Mouse (Mus musculus) gastrocnemius, postnatal 4 days (tissue): Measurements from ENCODE around the gene Knl1. TPM values are rescaled to one million over a fixed set of nuclear protein-coding genes. Genes with fewer than 3 reads are reported as not detected.

Experiments
- DNase-seq, 2 experiments: peaks; one replicate each; pipeline ENCODE4 v3.0.0; 2021 to 2022; ENCODE audit warnings: low spot score in 2 of 2, mixed read lengths in 2 of 2
- total RNA-seq, 2 experiments: library from RNA; stranded (reverse); gene quantifications; 2 replicates each; pipeline ENCODE4 v1.2.3; 2021

Gene Knl1
- total RNA-seq, 2 experiments from 2014 or later = 10.4 to 12.2 TPM

DNA sequence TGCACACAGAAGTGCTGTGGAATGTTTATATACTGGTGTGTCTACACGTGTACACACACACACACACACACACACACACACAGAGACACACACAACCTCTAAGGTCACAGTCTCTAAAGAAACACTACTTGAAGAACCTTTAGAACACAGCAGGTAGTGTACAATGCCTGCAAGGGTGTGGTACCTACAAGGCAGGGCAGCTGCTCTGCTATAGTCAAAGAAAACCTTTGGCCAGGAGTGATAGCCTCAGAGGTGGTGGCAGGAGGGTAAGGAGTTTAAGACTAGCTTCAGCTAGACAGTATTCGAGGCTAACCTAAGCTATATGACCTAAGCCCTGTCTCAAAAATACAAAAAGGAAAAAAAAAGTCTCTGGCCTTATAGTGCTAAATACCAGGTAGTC, 107.8 kb downstream of the Knl1 start:
- no peak for DNase-seq

Other genes starting within 250 kb of the Knl1 start
- 10 to 100 TPM; 18.5 to 23.0 TPM for gene Knstrn, start 233.1 kb upstream of the Knl1 start, total RNA-seq
- gene Ivd, start 185.2 kb upstream of the Knl1 start, total RNA-seq = 10 to 100 TPM; 71.4 to 74.5 TPM
- 10 to 100 TPM; 15.2 to 15.4 TPM for gene Bahd1, start 146.7 kb upstream of the Knl1 start, total RNA-seq
- gene Chst14, start 120.6 kb upstream of the Knl1 start, total RNA-seq = 10 to 100 TPM; 19.5 to 19.7 TPM
- gene Ccdc32, start 17.7 kb upstream of the Knl1 start, total RNA-seq = 10 to 100 TPM; 11.2 to 12.9 TPM
- 1 to 10 TPM; 5.8 to 6.3 TPM for gene Rpusd2, start 12.3 kb upstream of the Knl1 start, total RNA-seq
- gene Rad51, start 65.7 kb downstream of the Knl1 start, total RNA-seq = 10 to 100 TPM in 1 of 2 experiments, 1 to 10 TPM in 1; 8.4 to 10.4 TPM
- 10 to 100 TPM; 12.6 to 13.7 TPM for gene Rmdn3, start 109.9 kb downstream of the Knl1 start, total RNA-seq
- 1 to 10 TPM; 1.2 to 1.5 TPM for gene Gchfr, start 120.7 kb downstream of the Knl1 start, total RNA-seq
- under 1 TPM in 1 of 2 experiments, not detected in 1; 0.10 TPM for gene Gm14137, start 127.4 kb downstream of the Knl1 start, total RNA-seq
- gene Zfyve19, start 161.5 kb downstream of the Knl1 start, total RNA-seq = 10 to 100 TPM; 24.6 to 25.9 TPM
- 10 to 100 TPM; 16.7 to 17.2 TPM for gene Dnajc17, start 161.7 kb downstream of the Knl1 start, total RNA-seq
- gene Ppp1r14d, start 182.8 kb downstream of the Knl1 start, total RNA-seq = not detected
- under 1 TPM in 1 of 2 experiments, not detected in 1; 0.15 TPM for gene Spint1, start 190.2 kb downstream of the Knl1 start, total RNA-seq
- gene Rhov, start 224.2 kb downstream of the Knl1 start, total RNA-seq = under 1 TPM in 1 of 2 experiments, not detected in 1; 0.16 TPM
- gene Vps18, start 241.6 kb downstream of the Knl1 start, total RNA-seq = 10 to 100 TPM; 12.6 to 13.0 TPM